Mouse (Mus musculus): ENCODE measurements around the gene Shq1.

DNA sequence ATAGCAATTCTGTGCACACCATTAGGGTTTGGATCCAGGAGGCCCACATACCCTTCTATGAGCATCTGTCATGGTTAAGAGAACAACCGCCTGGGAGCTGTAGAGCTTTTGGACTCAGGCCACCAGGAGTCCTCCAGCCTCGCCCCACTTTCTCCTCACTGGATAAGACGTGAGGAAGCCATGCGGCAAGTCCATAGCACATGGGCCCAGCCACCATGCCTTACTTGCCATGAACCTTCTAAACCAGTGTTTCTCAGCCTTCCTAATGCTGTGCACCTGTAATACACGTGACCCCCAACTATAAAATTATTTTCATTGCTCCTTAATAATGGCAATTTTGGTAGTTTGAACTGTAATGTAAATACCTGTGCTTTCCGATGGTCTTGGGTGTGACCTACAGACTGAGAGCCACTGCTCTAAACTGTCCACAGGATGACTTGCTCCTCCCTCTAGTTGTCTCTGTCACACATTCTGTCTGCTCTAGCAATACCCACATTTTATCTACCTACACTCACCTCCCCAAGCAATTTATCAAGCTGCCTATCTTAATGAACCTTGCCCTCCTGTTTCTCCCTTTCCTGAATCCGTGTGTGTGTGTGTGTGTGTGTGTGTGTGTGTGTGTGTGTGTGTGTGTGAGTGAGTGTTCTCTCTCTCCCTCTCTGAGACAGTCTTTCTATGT is 59.9 kb downstream of the Shq1 start:
- TF ChIP-seq CTCF (IDR thresholded peaks at IDR 0.05; ENCODE audit: control insufficient read depth, insufficient read depth, insufficient replicate concordance, low read depth, low read length) (no peak), POLR2A (IDR thresholded peaks at IDR 0.05; ENCODE audit: control insufficient read depth, low read depth, low read length) (no peak)

Data from testis, adult 2 months (tissue).